Mouse (Mus musculus) embryonic fibroblast, embryonic 13.5 days (primary cell): Measurements from ENCODE around the gene Cyp17a1.

Experiments used
- CTCF ChIP-seq: IDR thresholded peaks from 2 replicates; pipeline ENCODE4 v1.5.1; 2011; ENCODE audit warnings: mild to moderate bottlenecking, control low read depth, low read length, moderate library complexity, borderline replicate concordance; ENCODE audit not compliant: insufficient read depth
- POLR2A ChIP-seq: IDR thresholded peaks from 2 replicates; pipeline ENCODE4 v1.6.1; 2011; ENCODE audit warnings: low read depth, mild to moderate bottlenecking, control low read depth, low read length, moderate library complexity

DNA sequence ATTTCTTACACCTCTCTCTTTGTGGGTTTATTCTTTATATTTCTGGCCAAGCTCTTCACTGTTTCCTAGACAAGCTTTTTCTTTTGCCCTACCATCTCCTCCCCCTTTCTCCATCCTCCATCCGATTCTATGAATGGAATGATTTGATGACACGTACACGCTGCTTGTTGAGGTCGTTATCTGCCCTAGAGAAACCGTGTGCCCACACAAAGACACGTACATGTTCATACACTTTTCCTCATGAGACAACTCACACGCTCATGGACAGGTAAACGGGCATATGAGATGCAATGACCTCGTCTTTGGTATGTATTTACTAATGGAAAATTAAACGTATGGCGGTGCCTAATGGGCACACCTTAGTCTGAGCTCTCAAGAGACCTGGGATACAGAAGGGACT lies 17.4 kb upstream of the Cyp17a1 start:
- TF ChIP-seq CTCF (no peak), POLR2A (0 out of 2 replicates have a peak, but pooled peaks have one; percentile 17)
